Mouse (Mus musculus) megakaryocyte progenitor cell, adult 5-6 weeks (primary cell): ENCODE measurements at regions not wholly inside any gene's neighbourhood (a gene's known extent, or its start where the extent isn't known, plus 50 kb on each side); places are given as distances from the start of the nearest gene placed in this dataset.
A peak's percentile ranks its signal among the peaks of the same experiment; 100 is the strongest.

Experiments
- ATAC-seq: replicated peaks from 2 replicates; pipeline ENCODE4 v1.8.0; 2016; ENCODE audit warnings: mild to moderate bottlenecking, moderate TSS enrichment, inconsistent platforms; ENCODE audit not compliant: poor library complexity

- no peak for ATAC-seq
These were observed 72.2 kb upstream of the Boc start for GRCm38 (mm10) chr16:44630861-44631260.

- no peak for ATAC-seq
These were observed 71.7 kb upstream of the Boc start for GRCm38 (mm10) chr16:44630426-44630825.

- ATAC-seq, result no peak
These were observed 70.9 kb upstream of the Boc start for GRCm38 (mm10) chr16:44629296-44630275.

GRCm38 (mm10) chr16:44625871-44626293 lies 67.2 kb upstream of the Boc start:
- ATAC-seq, result no peak

GRCm38 (mm10) chr16:44625108-44625616 lies 66.5 kb upstream of the Boc start:
- ATAC-seq, result no peak

- no peak for ATAC-seq
These were observed 62.9 kb upstream of the Boc start for GRCm38 (mm10) chr16:44621573-44621972.

- peak; percentile 42 for ATAC-seq
These were observed 61.8 kb upstream of the Boc start for GRCm38 (mm10) chr16:44620536-44620935.

- ATAC-seq, result no peak
These were observed 60.9 kb upstream of the Boc start for GRCm38 (mm10) chr16:44619476-44620103.

- ATAC-seq, result no peak
These were observed 58.3 kb upstream of the Boc start for GRCm38 (mm10) chr16:44617041-44617440.

- no peak for ATAC-seq
These were observed 57.7 kb upstream of the Boc start for GRCm38 (mm10) chr16:44616376-44616775.

- no peak for ATAC-seq
These were observed 57.1 kb upstream of the Boc start for GRCm38 (mm10) chr16:44615878-44616206.

GRCm38 (mm10) chr16:44615172-44615877 lies 56.6 kb upstream of the Boc start:
- ATAC-seq, result no peak

- ATAC-seq, result no peak
These were observed 55.5 kb upstream of the Boc start for GRCm38 (mm10) chr16:44614235-44614634.

- ATAC-seq, result no peak
These were observed 54.0 kb upstream of the Boc start for GRCm38 (mm10) chr16:44612676-44613075.

- no peak for ATAC-seq
These were observed 52.8 kb upstream of the Boc start for GRCm38 (mm10) chr16:44611525-44611924.

- ATAC-seq, result no peak
These were observed 49.9 kb upstream of the Boc start for GRCm38 (mm10) chr16:44608586-44608985.
